Mouse (Mus musculus): ENCODE results near the gene 1700025B11Rik. TPM values are rescaled to one million over a fixed set of nuclear protein-coding genes. Genes with fewer than 3 reads are reported as not detected.

The 1700025B11Rik gene
- not detected in 2 replicates for polyA plus RNA-seq (2014; fragmentation: Nextera tagmentation; extraction: Ambion mirVana)

DNA sequence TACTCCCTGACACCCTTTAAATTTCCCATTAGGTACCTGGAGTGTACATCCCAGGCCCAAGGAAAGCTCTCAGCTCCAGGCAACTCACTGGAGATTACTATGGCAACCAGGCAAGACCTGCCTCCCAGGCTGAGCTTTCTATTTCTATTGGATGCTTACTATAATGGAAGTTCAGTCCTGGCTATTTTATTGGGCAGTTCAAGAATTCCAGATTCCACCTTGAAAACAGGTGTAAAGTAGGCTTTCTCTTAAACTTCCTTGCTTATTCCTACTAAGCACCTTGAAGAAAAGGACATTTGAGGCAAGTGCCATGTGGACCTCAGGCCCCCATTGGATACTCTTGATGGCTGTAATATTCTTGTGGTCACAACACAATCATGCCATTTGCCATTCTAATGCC, at the start of gene 1700025B11Rik:
TSS of gene 1700025B11Rik (minus strand) at position 101 of the 400 bp plus-strand sequence.
- H3K4me1 ChIP-seq (ENCODE audit: control insufficient read depth, insufficient read depth, low read length), result no peaks in the 10 kb centered on the region
- no peaks in the 10 kb centered on the region for H3K9me3 ChIP-seq (ENCODE audit: control insufficient read depth, low read length)
- no peak within 1 kb of the TSS for H3K4me2 ChIP-seq (ENCODE audit: low read depth)
- no peaks in the 10 kb centered on the region for H3K36me3 ChIP-seq (ENCODE audit: control insufficient read depth, insufficient read depth, low read length)
- H3K9ac ChIP-seq (ENCODE audit: low read length), result no peak within 1 kb of the TSS
- no peaks in the 10 kb centered on the region for H3K27me3 ChIP-seq (ENCODE audit: control insufficient read depth, insufficient read depth, low read length)
- no peak for DNase-seq (ENCODE audit: low spot score)
- H3K4me3 ChIP-seq (ENCODE audit: low read depth, low read length), result no peak within 1 kb of the TSS
- no peak for ATAC-seq (ENCODE audit: insufficient read depth, low FRiP score, low TSS enrichment)
- no peak within 1 kb of the TSS for H3K27ac ChIP-seq (ENCODE audit: low read depth, low read length)

DNA sequence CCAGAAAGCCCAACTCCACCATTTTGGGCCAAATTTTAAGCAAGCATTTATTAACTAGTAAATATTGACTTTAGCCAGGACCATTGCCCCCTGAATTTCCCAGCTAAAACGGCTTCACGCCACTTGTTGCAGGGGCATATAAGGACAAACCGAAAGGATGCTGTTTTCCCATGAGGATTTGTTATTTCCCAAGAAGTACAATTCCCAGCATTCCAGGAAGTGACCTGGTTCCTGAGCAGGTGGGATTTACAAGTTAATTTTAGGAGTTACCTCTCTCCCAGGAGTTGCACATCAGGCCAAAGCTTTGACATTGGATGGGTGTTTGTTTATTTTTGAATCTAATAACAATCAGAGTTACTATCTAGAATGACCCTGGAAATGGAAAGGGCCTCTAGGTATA, 44.4 kb upstream of the 1700025B11Rik start:
- Histone ChIP-seq H3K4me1 (ENCODE audit: control insufficient read depth, insufficient read depth, low read length) (no peaks in the 10 kb centered on the region), H3K9ac (ENCODE audit: low read length) (no peak overlapping the region), H3K27me3 (ENCODE audit: control insufficient read depth, insufficient read depth, low read length) (no peaks in the 10 kb centered on the region), H3K9me3 (ENCODE audit: control insufficient read depth, low read length) (no peaks in the 10 kb centered on the region), H3K36me3 (ENCODE audit: control insufficient read depth, insufficient read depth, low read length) (no peaks in the 10 kb centered on the region), H3K4me3 (ENCODE audit: low read depth, low read length) (no peak overlapping the region), H3K27ac (ENCODE audit: low read depth, low read length) (no peak overlapping the region), H3K4me2 (ENCODE audit: low read depth) (no peak overlapping the region)
- DNase-seq (ENCODE audit: low spot score), result no peak
- ATAC-seq (ENCODE audit: insufficient read depth, low FRiP score, low TSS enrichment), result no peak
- WGBS, result 94% methylated on average over 3 of the region's 3 CpGs

DNA sequence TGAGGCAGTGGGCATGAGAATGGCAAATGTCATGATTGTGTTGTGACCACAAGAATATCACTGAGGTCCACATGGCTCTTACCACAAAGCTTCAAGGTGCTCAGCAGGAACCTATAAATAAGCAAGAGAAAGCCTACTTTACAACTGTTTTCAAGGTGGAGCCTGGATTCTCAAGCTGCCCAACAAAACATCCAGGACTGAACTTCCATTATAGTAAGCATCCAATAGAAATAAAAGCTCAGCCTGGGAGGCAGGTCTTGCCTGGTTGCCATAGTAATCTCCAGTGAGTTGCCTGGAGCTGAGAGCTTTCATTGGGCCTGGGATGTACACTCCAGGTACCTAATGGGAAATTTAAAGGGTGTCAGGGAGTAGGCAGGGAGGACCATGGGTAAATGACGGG, 37.3 kb upstream of the 1700025B11Rik start, which contains the start of gene Gm36245:
TSS of gene Gm36245 (plus strand) at position 301 of the 400 bp plus-strand sequence.
- 88% methylated on average over 1 of the region's 1 CpGs for WGBS
- no peak within 1 kb of the TSS for H3K4me2 ChIP-seq (ENCODE audit: low read depth)
- H3K9me3 ChIP-seq (ENCODE audit: control insufficient read depth, low read length), result no peaks in the 10 kb centered on the region
- H3K36me3 ChIP-seq (ENCODE audit: control insufficient read depth, insufficient read depth, low read length), result no peaks in the 10 kb centered on the region
- DNase-seq (ENCODE audit: low spot score) (no peak), ATAC-seq (ENCODE audit: insufficient read depth, low FRiP score, low TSS enrichment) (no peak)
- no peak within 1 kb of the TSS for H3K4me3 ChIP-seq (ENCODE audit: low read depth, low read length)
- H3K9ac ChIP-seq (ENCODE audit: low read length), result no peak within 1 kb of the TSS
- H3K27me3 ChIP-seq (ENCODE audit: control insufficient read depth, insufficient read depth, low read length), result no peaks in the 10 kb centered on the region
- H3K27ac ChIP-seq (ENCODE audit: low read depth, low read length), result no peak within 1 kb of the TSS
- H3K4me1 ChIP-seq (ENCODE audit: control insufficient read depth, insufficient read depth, low read length), result no peaks in the 10 kb centered on the region

DNA sequence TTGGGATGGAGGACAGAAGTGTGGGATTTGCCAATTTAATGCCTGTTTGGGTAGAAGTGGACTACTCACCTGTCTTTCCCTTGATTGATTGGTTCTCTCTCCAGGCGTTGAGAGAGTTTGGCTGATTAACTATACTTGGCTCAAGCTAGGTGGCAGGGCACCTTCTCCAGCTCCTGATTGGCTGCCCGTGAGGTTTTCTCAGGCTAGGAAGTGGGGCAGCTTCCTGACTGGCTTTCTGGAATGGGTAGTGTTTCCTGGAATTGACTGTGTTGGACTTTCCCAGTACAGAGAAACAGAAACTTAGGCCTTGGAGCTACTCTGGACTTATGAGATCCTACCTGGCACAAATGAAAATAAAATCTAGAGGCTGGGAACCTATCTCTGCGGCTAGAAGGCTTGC, 36.7 kb upstream of the 1700025B11Rik start:
- Histone ChIP-seq H3K27me3 (ENCODE audit: control insufficient read depth, insufficient read depth, low read length) (no peaks in the 10 kb centered on the region), H3K9me3 (ENCODE audit: control insufficient read depth, low read length) (no peaks in the 10 kb centered on the region), H3K36me3 (ENCODE audit: control insufficient read depth, insufficient read depth, low read length) (no peaks in the 10 kb centered on the region), H3K4me3 (ENCODE audit: low read depth, low read length) (no peak overlapping the region), H3K27ac (ENCODE audit: low read depth, low read length) (no peak overlapping the region), H3K4me2 (ENCODE audit: low read depth) (no peak overlapping the region), H3K9ac (ENCODE audit: low read length) (no peak overlapping the region), H3K4me1 (ENCODE audit: control insufficient read depth, insufficient read depth, low read length) (no peaks in the 10 kb centered on the region)
- WGBS, result 68% methylated on average over 3 of the region's 3 CpGs
- DNase-seq (ENCODE audit: low spot score) (no peak), ATAC-seq (ENCODE audit: insufficient read depth, low FRiP score, low TSS enrichment) (no peak)

DNA sequence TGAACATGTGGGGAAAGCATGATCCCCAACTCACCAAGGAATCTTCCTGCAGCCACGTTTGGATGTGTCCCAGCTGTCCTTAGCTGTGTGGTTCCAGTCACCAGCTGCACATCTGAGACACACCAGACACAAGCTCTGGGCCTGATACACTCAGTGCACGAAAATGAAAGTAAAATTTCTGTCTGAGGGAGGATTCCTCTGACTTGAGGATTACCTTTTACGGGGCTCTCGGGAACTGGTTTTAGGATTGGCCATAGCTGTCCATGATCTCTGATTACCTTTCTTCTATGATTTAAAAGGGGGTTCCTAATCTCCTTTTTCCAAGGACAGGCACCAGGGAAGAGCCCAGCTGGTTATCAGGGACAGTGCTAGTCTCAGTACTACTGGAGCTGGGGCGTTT, 34.3 kb upstream of the 1700025B11Rik start, which contains the start of gene Apol10b:
TSS of gene Apol10b (minus strand) at position 165 of the 400 bp plus-strand sequence.
- ATAC-seq (ENCODE audit: insufficient read depth, low FRiP score, low TSS enrichment) (no peak), DNase-seq (ENCODE audit: low spot score) (no peak)
- no peak within 1 kb of the TSS for H3K4me3 ChIP-seq (ENCODE audit: low read depth, low read length)
- 65% methylated on average over 5 of the region's 5 CpGs for WGBS
- no peaks in the 10 kb centered on the region for H3K9me3 ChIP-seq (ENCODE audit: control insufficient read depth, low read length)
- H3K27me3 ChIP-seq (ENCODE audit: control insufficient read depth, insufficient read depth, low read length), result no peaks in the 10 kb centered on the region
- H3K36me3 ChIP-seq (ENCODE audit: control insufficient read depth, insufficient read depth, low read length), result no peaks in the 10 kb centered on the region
- H3K9ac ChIP-seq (ENCODE audit: low read length), result no peak within 1 kb of the TSS
- H3K4me1 ChIP-seq (ENCODE audit: control insufficient read depth, insufficient read depth, low read length), result no peaks in the 10 kb centered on the region
- H3K27ac ChIP-seq (ENCODE audit: low read depth, low read length), result no peak within 1 kb of the TSS
- no peak within 1 kb of the TSS for H3K4me2 ChIP-seq (ENCODE audit: low read depth)

DNA sequence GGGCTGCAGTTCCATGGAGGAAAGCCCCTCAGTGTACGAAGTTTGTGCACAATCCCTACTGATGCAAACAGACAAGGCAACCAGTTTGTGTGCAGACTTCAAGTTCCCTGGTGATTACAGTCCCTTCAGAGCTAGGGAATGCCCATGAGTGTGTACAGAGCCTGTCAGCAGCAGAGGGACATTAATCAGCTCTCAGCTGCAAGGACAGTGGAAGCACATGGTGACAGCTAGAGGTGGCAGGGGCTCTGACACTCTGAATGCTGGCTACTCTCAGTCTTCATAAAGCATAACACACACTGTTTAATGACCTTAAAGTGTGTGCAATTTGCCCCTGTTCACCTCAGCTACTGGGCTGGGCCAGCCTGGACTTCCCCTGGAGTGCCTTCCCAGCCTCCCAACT, 31.9 kb upstream of the 1700025B11Rik start:
- Histone ChIP-seq H3K36me3 (ENCODE audit: control insufficient read depth, insufficient read depth, low read length) (no peaks in the 10 kb centered on the region), H3K4me1 (ENCODE audit: control insufficient read depth, insufficient read depth, low read length) (no peaks in the 10 kb centered on the region), H3K27ac (ENCODE audit: low read depth, low read length) (no peak overlapping the region), H3K4me2 (ENCODE audit: low read depth) (no peak overlapping the region), H3K9me3 (ENCODE audit: control insufficient read depth, low read length) (no peaks in the 10 kb centered on the region), H3K27me3 (ENCODE audit: control insufficient read depth, insufficient read depth, low read length) (no peaks in the 10 kb centered on the region), H3K9ac (ENCODE audit: low read length) (no peak overlapping the region), H3K4me3 (ENCODE audit: low read depth, low read length) (no peak overlapping the region)
- WGBS, result 87% methylated on average over 1 of the region's 1 CpGs
- no peak for DNase-seq (ENCODE audit: low spot score)
- no peak for ATAC-seq (ENCODE audit: insufficient read depth, low FRiP score, low TSS enrichment)

DNA sequence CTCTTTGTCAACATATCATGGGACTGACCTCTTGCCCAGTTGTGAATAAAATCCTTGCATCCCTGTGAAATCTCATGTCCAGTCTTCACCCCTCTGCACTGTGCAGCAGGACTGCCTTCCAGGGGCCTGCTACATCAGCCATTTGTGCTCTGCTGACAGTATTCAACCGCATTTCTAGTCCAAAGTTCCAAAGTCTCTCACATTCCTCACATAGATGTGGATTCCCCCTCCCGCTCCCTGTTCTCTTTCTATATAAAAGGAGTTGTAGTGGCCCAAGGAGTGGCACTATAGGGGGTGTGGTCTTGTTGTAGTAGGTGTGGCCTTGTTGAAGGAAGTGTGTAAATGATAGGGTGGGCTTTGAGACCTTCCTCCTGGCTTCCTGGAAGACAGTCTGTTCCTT, 29.2 kb upstream of the 1700025B11Rik start:
- Histone ChIP-seq H3K27me3 (ENCODE audit: control insufficient read depth, insufficient read depth, low read length) (no peaks in the 10 kb centered on the region), H3K27ac (ENCODE audit: low read depth, low read length) (no peak overlapping the region), H3K9me3 (ENCODE audit: control insufficient read depth, low read length) (no peaks in the 10 kb centered on the region), H3K36me3 (ENCODE audit: control insufficient read depth, insufficient read depth, low read length) (no peaks in the 10 kb centered on the region), H3K4me2 (ENCODE audit: low read depth) (no peak overlapping the region), H3K4me1 (ENCODE audit: control insufficient read depth, insufficient read depth, low read length) (no peaks in the 10 kb centered on the region), H3K4me3 (ENCODE audit: low read depth, low read length) (no peak overlapping the region), H3K9ac (ENCODE audit: low read length) (no peak overlapping the region)
- no peak for ATAC-seq (ENCODE audit: insufficient read depth, low FRiP score, low TSS enrichment)
- 82% methylated on average over 2 of the region's 2 CpGs for WGBS
- DNase-seq (ENCODE audit: low spot score), result no peak

DNA sequence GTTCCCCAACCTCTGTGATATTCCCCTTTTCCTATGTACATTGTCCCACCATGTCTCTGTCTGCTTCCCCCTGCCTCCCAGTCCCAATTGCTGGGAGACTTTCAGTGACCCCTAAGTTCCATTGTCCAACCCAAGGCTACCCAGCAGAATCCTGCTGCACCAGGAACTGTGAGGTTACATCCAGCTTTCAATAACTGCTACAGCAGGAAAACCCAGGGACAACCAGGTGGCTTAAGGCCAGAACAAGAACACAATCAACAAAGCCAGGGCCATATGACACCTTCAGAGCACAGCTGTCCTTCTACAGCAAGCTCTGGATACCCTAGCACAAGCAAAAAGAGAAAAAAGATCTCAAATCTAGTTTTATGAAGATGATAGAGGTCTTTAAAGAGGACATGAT, 27.3 kb upstream of the 1700025B11Rik start:
- ATAC-seq (ENCODE audit: insufficient read depth, low FRiP score, low TSS enrichment), result no peak
- no peaks in the 10 kb centered on the region for H3K36me3 ChIP-seq (ENCODE audit: control insufficient read depth, insufficient read depth, low read length)
- H3K9ac ChIP-seq (ENCODE audit: low read length), result no peak overlapping the region

DNA sequence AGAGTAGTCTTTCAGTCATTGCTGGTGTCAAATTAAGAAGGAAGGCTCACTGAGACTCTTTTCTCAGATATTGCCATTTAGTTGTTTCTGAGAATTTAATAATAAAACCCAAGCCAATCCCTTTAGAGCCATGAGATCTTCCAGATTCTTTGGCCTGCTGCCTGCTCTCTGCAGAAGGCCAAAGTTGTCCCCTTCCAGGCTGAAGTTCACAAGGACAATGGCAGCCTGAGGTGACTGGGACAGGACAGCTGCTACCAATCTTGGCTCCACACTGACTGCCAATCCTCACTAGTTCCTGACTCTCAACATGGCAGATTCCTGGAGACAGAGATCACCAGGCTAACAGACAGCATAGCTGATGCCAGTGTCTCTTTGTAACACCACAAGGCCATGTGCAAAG, 25.3 kb upstream of the 1700025B11Rik start:
- no peaks in the 10 kb centered on the region for H3K36me3 ChIP-seq (ENCODE audit: control insufficient read depth, insufficient read depth, low read length)
- no peak overlapping the region for H3K9ac ChIP-seq (ENCODE audit: low read length)
- no peak overlapping the region for H3K4me3 ChIP-seq (ENCODE audit: low read depth, low read length)
- H3K4me2 ChIP-seq (ENCODE audit: low read depth), result no peak overlapping the region
- no peaks in the 10 kb centered on the region for H3K4me1 ChIP-seq (ENCODE audit: control insufficient read depth, insufficient read depth, low read length)
- H3K9me3 ChIP-seq (ENCODE audit: control insufficient read depth, low read length), result no peaks in the 10 kb centered on the region
- no peaks in the 10 kb centered on the region for H3K27me3 ChIP-seq (ENCODE audit: control insufficient read depth, insufficient read depth, low read length)
- ATAC-seq (ENCODE audit: insufficient read depth, low FRiP score, low TSS enrichment) (no peak), DNase-seq (ENCODE audit: low spot score) (no peak)
- H3K27ac ChIP-seq (ENCODE audit: low read depth, low read length), result no peak overlapping the region

More for the DNA sequence above, 27.3 kb upstream of the 1700025B11Rik start:
- H3K4me1 ChIP-seq (ENCODE audit: control insufficient read depth, insufficient read depth, low read length), result no peaks in the 10 kb centered on the region
- no peaks in the 10 kb centered on the region for H3K9me3 ChIP-seq (ENCODE audit: control insufficient read depth, low read length)
- H3K4me2 ChIP-seq (ENCODE audit: low read depth), result no peak overlapping the region
- H3K27ac ChIP-seq (ENCODE audit: low read depth, low read length), result no peak overlapping the region
- DNase-seq (ENCODE audit: low spot score), result no peak
- no peak overlapping the region for H3K4me3 ChIP-seq (ENCODE audit: low read depth, low read length)
- H3K27me3 ChIP-seq (ENCODE audit: control insufficient read depth, insufficient read depth, low read length), result no peaks in the 10 kb centered on the region

All from neural tube, embryonic 11.5 days (tissue).